Mouse (Mus musculus): ENCODE measurements around the gene Abcc5.

DNA sequence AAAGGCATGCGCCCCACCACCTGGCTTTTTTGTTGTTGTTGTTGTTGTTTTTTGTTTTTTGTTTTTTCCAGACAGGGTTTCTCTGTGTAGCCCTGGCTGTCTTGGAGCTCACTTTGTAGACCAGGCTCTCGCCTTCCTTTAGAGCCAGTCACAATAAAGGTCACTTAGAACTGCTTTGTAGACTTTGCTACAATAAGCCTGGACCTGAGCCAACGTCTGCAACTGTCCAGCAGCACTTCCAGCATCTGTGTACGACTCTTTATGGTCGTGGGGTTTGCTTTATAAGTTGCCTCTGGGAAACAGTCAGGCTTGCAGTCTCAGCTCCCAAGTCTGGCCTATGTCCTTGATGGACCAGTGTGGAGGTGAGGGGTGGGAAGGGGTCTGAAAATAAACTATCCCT lies 45.2 kb downstream of the Abcc5 start:
- TF ChIP-seq CTCF (IDR thresholded peaks at IDR 0.05; ENCODE audit: low read depth) (no peak), EP300 (IDR thresholded peaks at IDR 0.05; ENCODE audit: low read depth) (no peak)

Measured in liver, postnatal 0 days (tissue).